Mouse (Mus musculus) liver, postnatal 0 days (tissue): ENCODE measurements around the gene Oxsm.

Experiments
- CTCF ChIP-seq: sonication (generic); IDR thresholded peaks from 2 replicates; pipeline ENCODE4 v1.5.1; 2016; ENCODE audit warnings: antibody characterized with exemption, low read depth
- EP300 ChIP-seq: IDR thresholded peaks from 2 replicates; pipeline ENCODE4 v1.6.1; 2016; ENCODE audit warnings: antibody characterized with exemption, low read depth, mild to moderate bottlenecking

DNA sequence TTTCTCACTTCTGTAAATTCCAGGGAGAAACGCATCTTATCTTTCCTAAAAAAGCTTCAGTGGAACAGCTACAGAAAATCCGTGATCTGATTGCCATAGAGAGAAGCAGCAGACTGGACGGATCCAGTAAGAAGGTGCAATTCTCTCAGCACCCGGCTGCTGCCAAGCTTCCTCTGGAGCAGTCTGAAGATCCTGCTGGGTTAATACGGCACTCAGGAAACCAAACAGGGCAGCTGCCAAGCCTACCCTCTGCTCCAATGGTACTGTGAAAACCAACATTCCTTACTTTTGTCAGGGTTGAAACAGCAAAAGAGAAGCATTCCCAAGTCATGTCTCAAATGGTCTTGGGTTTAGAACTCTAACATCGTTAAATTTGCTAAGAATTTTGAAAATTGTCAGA, 10.9 kb upstream of the Oxsm start:
- no peak for TF ChIP-seq CTCF
- no peak for TF ChIP-seq EP300
